Mouse (Mus musculus): ENCODE measurements around the gene Atg3. TPM values are rescaled to one million over a fixed set of nuclear protein-coding genes. Genes with fewer than 3 reads are reported as not detected.

The Atg3 gene
- polyA plus RNA-seq, 1 experiment from 2014 or later, result 38.8 TPM

GRCm38 (mm10) chr16:45181824-45182223, 23.2 kb downstream of the Atg3 start:
- Histone ChIP-seq H3K4me2 (replicated peaks; ENCODE audit: low read depth) (no peak overlapping the region), H3K9me3 (ENCODE audit: control insufficient read depth, low read length) (no peaks in the 10 kb centered on the region), H3K27ac (replicated peaks) (no peak overlapping the region), H3K27me3 (ENCODE audit: control insufficient read depth, insufficient read depth, low read length) (no peaks in the 10 kb centered on the region), H3K4me3 (ENCODE audit: low read depth, low read length) (no peak overlapping the region), H3K9ac (ENCODE audit: low read length) (no peak overlapping the region), H3K4me1 (replicated peaks; ENCODE audit: control insufficient read depth, insufficient read depth) (no peaks in the 10 kb centered on the region), H3K36me3 (ENCODE audit: control insufficient read depth, insufficient read depth, low read length) (peaks cover 5% of the 10 kb centered on the region; the same call in 1 of the 2 replicates)
- 91% methylated on average over 5 of the region's 5 CpGs for WGBS
- DNase-seq (ENCODE audit: low spot score), result no peak
- ATAC-seq (ENCODE audit: low FRiP score, low TSS enrichment), result no peak
- TF ChIP-seq CTCF (IDR thresholded peaks at IDR 0.05; ENCODE audit: low read depth), result no peak
- TF ChIP-seq EP300 (optimal IDR thresholded peaks at IDR 0.05), result no peak

GRCm38 (mm10) chr16:45192613-45193012, 34.0 kb downstream of the Atg3 start:
- no peak overlapping the region for H3K27ac ChIP-seq (replicated peaks)
- H3K36me3 ChIP-seq (ENCODE audit: control insufficient read depth, insufficient read depth, low read length), result no peaks in the 10 kb centered on the region
- ATAC-seq (ENCODE audit: low FRiP score, low TSS enrichment) (0 out of 2 replicates have a peak, but pooled peaks have one; percentile 45), DNase-seq (ENCODE audit: low spot score) (peak; percentile 78)
- no peak overlapping the region for H3K4me3 ChIP-seq (ENCODE audit: low read depth, low read length)
- TF ChIP-seq CTCF (IDR thresholded peaks at IDR 0.05; ENCODE audit: low read depth), result peak; percentile 87
- TF ChIP-seq EP300 (optimal IDR thresholded peaks at IDR 0.05), result no peak
- no peak overlapping the region for H3K4me2 ChIP-seq (replicated peaks; ENCODE audit: low read depth)
- 0% methylated on average over 1 of the region's 1 CpGs for WGBS
- H3K4me1 ChIP-seq (replicated peaks; ENCODE audit: control insufficient read depth, insufficient read depth), result no peaks in the 10 kb centered on the region
- H3K9ac ChIP-seq (ENCODE audit: low read length), result no peak overlapping the region
- no peaks in the 10 kb centered on the region for H3K27me3 ChIP-seq (ENCODE audit: control insufficient read depth, insufficient read depth, low read length)
- H3K9me3 ChIP-seq (ENCODE audit: control insufficient read depth, low read length), result no peaks in the 10 kb centered on the region

- Histone ChIP-seq H3K4me1 (replicated peaks; ENCODE audit: control insufficient read depth, insufficient read depth) (no peaks in the 10 kb centered on the region), H3K9ac (ENCODE audit: low read length) (no peak overlapping the region)
Measured at GRCm38 (mm10) chr16:45196816-45197215, 38.2 kb downstream of the Atg3 start.

GRCm38 (mm10) chr16:45201395-45201794, 42.8 kb downstream of the Atg3 start:
- Histone ChIP-seq H3K4me3 (ENCODE audit: low read depth, low read length) (no peak overlapping the region), H3K9me3 (ENCODE audit: control insufficient read depth, low read length) (no peaks in the 10 kb centered on the region), H3K4me1 (replicated peaks; ENCODE audit: control insufficient read depth, insufficient read depth) (no peaks in the 10 kb centered on the region), H3K36me3 (ENCODE audit: control insufficient read depth, insufficient read depth, low read length) (no peaks in the 10 kb centered on the region), H3K9ac (ENCODE audit: low read length) (no peak overlapping the region), H3K27ac (replicated peaks) (no peak overlapping the region), H3K27me3 (ENCODE audit: control insufficient read depth, insufficient read depth, low read length) (no peaks in the 10 kb centered on the region), H3K4me2 (replicated peaks; ENCODE audit: low read depth) (no peak overlapping the region)
- DNase-seq (ENCODE audit: low spot score) (no peak), ATAC-seq (ENCODE audit: low FRiP score, low TSS enrichment) (no peak)
- TF ChIP-seq EP300 (optimal IDR thresholded peaks at IDR 0.05), result no peak
- TF ChIP-seq CTCF (IDR thresholded peaks at IDR 0.05; ENCODE audit: low read depth), result no peak
- 96% methylated on average over 2 of the region's 2 CpGs for WGBS

More at GRCm38 (mm10) chr16:45196816-45197215, 38.2 kb downstream of the Atg3 start:
- H3K4me2 ChIP-seq (replicated peaks; ENCODE audit: low read depth), result no peak overlapping the region
- H3K4me3 ChIP-seq (ENCODE audit: low read depth, low read length), result no peak overlapping the region
- H3K9me3 ChIP-seq (ENCODE audit: control insufficient read depth, low read length), result no peaks in the 10 kb centered on the region
- TF ChIP-seq EP300 (optimal IDR thresholded peaks at IDR 0.05), result no peak
- peak; percentile 93 for TF ChIP-seq CTCF (IDR thresholded peaks at IDR 0.05; ENCODE audit: low read depth)
- 29% methylated on average over 6 of the region's 6 CpGs for WGBS
- DNase-seq (ENCODE audit: low spot score) (peak; percentile 50), ATAC-seq (ENCODE audit: low FRiP score, low TSS enrichment) (peak; percentile 65; the same call in 1 of the 2 replicates)
- H3K27ac ChIP-seq (replicated peaks), result no peak overlapping the region
- no peaks in the 10 kb centered on the region for H3K27me3 ChIP-seq (ENCODE audit: control insufficient read depth, insufficient read depth, low read length)
- no peaks in the 10 kb centered on the region for H3K36me3 ChIP-seq (ENCODE audit: control insufficient read depth, insufficient read depth, low read length)

- ATAC-seq (ENCODE audit: low FRiP score, low TSS enrichment), result no peak
- 75% methylated on average over 4 of the region's 4 CpGs for WGBS
- no peak for TF ChIP-seq EP300 (optimal IDR thresholded peaks at IDR 0.05)
- TF ChIP-seq CTCF (IDR thresholded peaks at IDR 0.05; ENCODE audit: low read depth), result no peak
Measured at GRCm38 (mm10) chr16:45204438-45204837, 45.9 kb downstream of the Atg3 start.

GRCm38 (mm10) chr16:45204859-45205670, 46.5 kb downstream of the Atg3 start:
- Histone ChIP-seq H3K4me3 (ENCODE audit: low read depth, low read length) (no peak overlapping the region), H3K27me3 (ENCODE audit: control insufficient read depth, insufficient read depth, low read length) (no peaks in the 10 kb centered on the region), H3K4me2 (replicated peaks; ENCODE audit: low read depth) (no peak overlapping the region), H3K9ac (ENCODE audit: low read length) (no peak overlapping the region), H3K36me3 (ENCODE audit: control insufficient read depth, insufficient read depth, low read length) (no peaks in the 10 kb centered on the region), H3K4me1 (replicated peaks; ENCODE audit: control insufficient read depth, insufficient read depth) (no peaks in the 10 kb centered on the region), H3K27ac (replicated peaks) (no peak overlapping the region), H3K9me3 (ENCODE audit: control insufficient read depth, low read length) (no peaks in the 10 kb centered on the region)
- DNase-seq (ENCODE audit: low spot score) (no peak), ATAC-seq (ENCODE audit: low FRiP score, low TSS enrichment) (no peak)
- no peak for TF ChIP-seq EP300 (optimal IDR thresholded peaks at IDR 0.05)
- TF ChIP-seq CTCF (IDR thresholded peaks at IDR 0.05; ENCODE audit: low read depth), result no peak
- WGBS, result 72% methylated on average over 12 of the region's 12 CpGs

More at GRCm38 (mm10) chr16:45204438-45204837, 45.9 kb downstream of the Atg3 start:
- DNase-seq (ENCODE audit: low spot score), result no peak
- H3K9ac ChIP-seq (ENCODE audit: low read length), result no peak overlapping the region
- H3K4me1 ChIP-seq (replicated peaks; ENCODE audit: control insufficient read depth, insufficient read depth), result no peaks in the 10 kb centered on the region
- H3K4me2 ChIP-seq (replicated peaks; ENCODE audit: low read depth), result no peak overlapping the region
- H3K27ac ChIP-seq (replicated peaks), result no peak overlapping the region
- H3K27me3 ChIP-seq (ENCODE audit: control insufficient read depth, insufficient read depth, low read length), result no peaks in the 10 kb centered on the region
- no peaks in the 10 kb centered on the region for H3K9me3 ChIP-seq (ENCODE audit: control insufficient read depth, low read length)
- no peak overlapping the region for H3K4me3 ChIP-seq (ENCODE audit: low read depth, low read length)
- H3K36me3 ChIP-seq (ENCODE audit: control insufficient read depth, insufficient read depth, low read length), result no peaks in the 10 kb centered on the region

All from stomach, postnatal 0 days (tissue).